Mouse (Mus musculus) E14TG2a.4 (cell line): ENCODE measurements around the gene Snx17.
A peak's percentile ranks its signal among the peaks of the same experiment; 100 is the strongest.

Experiments used
- H3K27me3 ChIP-seq: 2 replicates; pipeline ENCODE4 v1.6.1; 2014; ENCODE audit warnings: low read length, control low read depth; ENCODE audit not compliant: insufficient read depth
- H3K36me3 ChIP-seq: 2 replicates; pipeline ENCODE4 v1.6.1; 2014; ENCODE audit warnings: low read length, control low read depth; ENCODE audit not compliant: insufficient read depth
- H3K4me1 ChIP-seq: replicated peaks from 2 replicates; pipeline ENCODE4 v1.6.1; 2014; ENCODE audit warnings: low read depth, low read length, control low read depth
- H3K4me3 ChIP-seq: replicated peaks from 2 replicates; pipeline ENCODE4 v1.5.1; 2014; ENCODE audit warnings: mild to moderate bottlenecking, low read length
- H3K9me3 ChIP-seq: 2 replicates; pipeline ENCODE4 v1.6.1; 2014; ENCODE audit warnings: low read length, control low read depth
- CTCF ChIP-seq: conservative IDR thresholded peaks from 2 replicates; pipeline ENCODE4 v1.5.1; 2014; ENCODE audit warnings: low read length
- NANOG ChIP-seq: IDR thresholded peaks from 2 replicates; pipeline ENCODE4 v1.6.1; 2014; ENCODE audit warnings: borderline replicate concordance, low read length, mixed read lengths
- POU5F1 ChIP-seq: IDR thresholded peaks from 2 replicates; pipeline ENCODE4 v1.6.1; 2014; ENCODE audit warnings: low read length, borderline replicate concordance

Snx17 gene

GRCm38 (mm10) chr5:31241522-31242034 lies 48.6 kb downstream of the Snx17 start:
- TF ChIP-seq NANOG (no peak), CTCF (no peak), POU5F1 (no peak)
- Histone ChIP-seq H3K36me3 (peaks cover 29% of the 10 kb centered on the region), H3K9me3 (no peaks in the 10 kb centered on the region), H3K4me3 (peak overlapping the region; percentile 99), H3K4me1 (peaks cover 14% of the 10 kb centered on the region), H3K27me3 (no peaks in the 10 kb centered on the region; the same call in 1 of the 2 replicates)

GRCm38 (mm10) chr5:31242191-31242590 lies 49.2 kb downstream of the Snx17 start:
- H3K27me3 ChIP-seq: no peaks in the 10 kb centered on the region; the same call in 1 of the 2 replicates
- H3K36me3 ChIP-seq: peaks cover 34% of the 10 kb centered on the region
- H3K4me3 ChIP-seq: peak overlapping the region; percentile 99
- no peaks in the 10 kb centered on the region for H3K9me3 ChIP-seq
- TF ChIP-seq POU5F1 (no peak), CTCF (no peak), NANOG (no peak)
- peaks cover 14% of the 10 kb centered on the region for H3K4me1 ChIP-seq
